Mouse (Mus musculus) lung, embryonic 16.5 days (tissue): ENCODE measurements at regions not wholly inside any gene's neighbourhood (a gene's known extent, or its start where the extent isn't known, plus 50 kb on each side); places are given as distances from the start of the nearest gene placed in this dataset.

ENCODE experiments used
- ATAC-seq: fragments of 200-750 bp; cut with Nextera tagmentation; 2 replicates; pipeline ENCODE4 v1.8.0; 2017; ENCODE audit warnings: low read depth, mild to moderate bottlenecking, moderate library complexity
- H3K27ac ChIP-seq: fragments of 300-500 bp; sonication (generic); 2 replicates; pipeline ENCODE4 v1.5.1; 2014; ENCODE audit warnings: mild to moderate bottlenecking, control low read depth, low read length
- H3K27me3 ChIP-seq: fragments of 300-500 bp; sonication (generic); 2 replicates; pipeline ENCODE4 v1.6.1; 2014; ENCODE audit warnings: low read depth, low read length, mixed read lengths; ENCODE audit not compliant: control insufficient read depth, insufficient read depth
- H3K36me3 ChIP-seq: fragments of 300-500 bp; sonication (generic); 2 replicates; pipeline ENCODE4 v1.6.1; 2014; ENCODE audit warnings: low read length; ENCODE audit not compliant: control insufficient read depth, insufficient read depth
- H3K4me1 ChIP-seq: fragments of 300-500 bp; sonication (generic); replicated peaks from 2 replicates; pipeline ENCODE4 v1.6.1; 2014; ENCODE audit warnings: low read length, mixed read lengths; ENCODE audit not compliant: control insufficient read depth, insufficient read depth
- H3K4me2 ChIP-seq: fragments of 300-500 bp; sonication (generic); 2 replicates; pipeline ENCODE4 v1.6.1; 2014; ENCODE audit warnings: low read depth, low read length, control low read depth
- H3K4me3 ChIP-seq: fragments of 300-500 bp; sonication (generic); 2 replicates; pipeline ENCODE4 v1.5.1; 2014; ENCODE audit warnings: mild to moderate bottlenecking, low read length, control low read depth
- H3K9ac ChIP-seq: fragments of 300-500 bp; sonication (generic); 2 replicates; pipeline ENCODE4 v1.6.1; 2014; ENCODE audit warnings: low read length, control low read depth
- H3K9me3 ChIP-seq: fragments of 300-500 bp; sonication (generic); 2 replicates; pipeline ENCODE4 v1.6.1; 2016; ENCODE audit warnings: low read length; ENCODE audit not compliant: control insufficient read depth
- WGBS: fragments of 180-500 bp; shearing (Covaris S2); extraction: QIAGEN DNeasy Blood & Tissue Kit; methylation state at CpG from one replicate; pipeline ENCODE4 v1.1.7; 2014; 5-methylcytosine and 5-hydroxymethylcytosine counted together

DNA sequence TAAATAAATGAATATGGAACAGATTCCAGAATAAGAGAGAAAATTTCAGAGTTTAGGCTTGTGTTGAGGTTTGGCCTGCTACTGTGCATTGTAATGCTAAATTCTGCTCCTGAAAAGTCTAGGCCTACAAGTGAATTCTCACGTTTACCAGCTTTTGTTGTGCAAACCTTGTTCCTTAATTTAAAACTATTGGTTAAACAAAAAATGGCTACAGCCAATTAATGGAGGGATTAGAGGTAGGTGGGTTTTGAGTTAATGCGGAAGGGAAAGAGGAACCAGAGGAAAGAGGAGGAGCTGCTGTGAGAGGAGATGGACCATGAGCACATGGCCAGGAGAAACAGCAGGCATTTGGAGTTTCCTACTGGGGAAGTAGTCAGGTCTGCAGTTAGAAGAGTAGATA, 79.1 kb upstream of the Tle4 start:
- Histone ChIP-seq H3K9ac (no peak overlapping the region), H3K27ac (no peak overlapping the region), H3K36me3 (no peaks in the 10 kb centered on the region), H3K4me2 (no peak overlapping the region), H3K27me3 (no peaks in the 10 kb centered on the region), H3K9me3 (no peaks in the 10 kb centered on the region), H3K4me3 (no peak overlapping the region), H3K4me1 (no peaks in the 10 kb centered on the region)
- ATAC-seq: no peak
- WGBS: 81% methylated on average over 2 of the region's 2 CpGs

DNA sequence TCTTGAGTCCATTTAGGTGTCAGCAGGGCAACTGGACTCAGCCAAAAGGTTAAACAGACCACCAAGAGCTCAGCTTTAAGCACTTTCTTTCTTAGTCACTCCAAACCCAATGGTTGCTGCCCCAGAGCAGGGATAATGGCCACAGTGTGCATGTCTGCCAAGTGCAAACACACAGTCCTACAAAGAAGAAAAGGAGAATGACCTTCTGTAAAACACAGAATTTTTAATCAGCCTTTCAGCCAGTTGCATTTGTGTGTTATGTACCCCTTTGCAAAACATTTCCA, 72.9 kb upstream of the Tle4 start:
- ATAC-seq: peak; percentile 26; the same call in 1 of the 2 replicates
- H3K4me1 ChIP-seq: peaks cover 8% of the 10 kb centered on the region; the same call in 1 of the 2 replicates
- H3K36me3 ChIP-seq: no peaks in the 10 kb centered on the region
- H3K9ac ChIP-seq: no peak overlapping the region
- no peak overlapping the region for H3K4me3 ChIP-seq
- H3K27me3 ChIP-seq: no peaks in the 10 kb centered on the region
- no peak overlapping the region; the same call in 1 of the 2 replicates for H3K27ac ChIP-seq
- no peaks in the 10 kb centered on the region for H3K9me3 ChIP-seq
- peak overlapping the region; percentile 39; the same call in 1 of the 2 replicates for H3K4me2 ChIP-seq

DNA sequence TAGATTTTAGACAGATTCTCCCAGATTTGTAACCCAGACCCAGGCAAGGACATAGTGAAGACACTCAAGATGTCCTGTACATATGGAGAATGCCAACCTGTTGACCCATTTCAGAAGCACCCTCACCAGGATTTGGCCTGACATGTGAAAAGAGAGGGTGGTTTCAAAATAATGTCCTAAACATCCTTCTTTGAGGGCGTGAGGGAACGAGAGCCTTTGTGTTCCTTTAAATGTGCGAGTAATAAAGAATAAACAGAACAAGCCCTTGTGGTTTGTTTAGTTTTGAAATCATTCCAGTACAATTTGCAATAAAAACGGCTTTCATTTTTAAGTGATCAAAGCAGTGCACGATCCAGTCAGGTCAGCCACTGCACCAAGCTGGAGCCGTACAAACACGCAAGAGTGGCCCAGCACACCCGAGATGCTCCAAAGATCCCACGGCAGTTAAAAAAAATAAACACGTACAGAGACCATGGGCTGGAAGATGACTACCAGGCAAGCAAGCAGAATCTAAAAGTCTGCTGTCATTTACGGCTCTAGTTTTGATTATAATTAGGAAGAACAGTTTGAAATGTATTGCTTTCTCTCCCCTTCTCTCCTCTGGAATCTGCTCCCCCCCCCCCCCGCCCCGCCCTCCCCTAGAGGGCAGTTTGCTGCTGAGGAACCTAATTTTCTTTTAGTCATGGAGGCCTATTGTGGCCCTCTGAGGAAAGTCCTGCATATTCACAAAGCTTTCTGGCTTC, 72.4 kb upstream of the Tle4 start:
- Histone ChIP-seq H3K4me1 (peaks cover 8% of the 10 kb centered on the region; the same call in 1 of the 2 replicates), H3K27me3 (no peaks in the 10 kb centered on the region), H3K9me3 (no peaks in the 10 kb centered on the region), H3K9ac (no peak overlapping the region), H3K4me2 (peak overlapping the region; percentile 39), H3K27ac (no peak overlapping the region; the same call in 1 of the 2 replicates), H3K36me3 (no peaks in the 10 kb centered on the region), H3K4me3 (peak overlapping the region; percentile 18; the same call in 1 of the 2 replicates)
- peak; percentile 60; the same call in 1 of the 2 replicates for ATAC-seq
- WGBS: 18% methylated on average over 12 of the region's 13 CpGs

DNA sequence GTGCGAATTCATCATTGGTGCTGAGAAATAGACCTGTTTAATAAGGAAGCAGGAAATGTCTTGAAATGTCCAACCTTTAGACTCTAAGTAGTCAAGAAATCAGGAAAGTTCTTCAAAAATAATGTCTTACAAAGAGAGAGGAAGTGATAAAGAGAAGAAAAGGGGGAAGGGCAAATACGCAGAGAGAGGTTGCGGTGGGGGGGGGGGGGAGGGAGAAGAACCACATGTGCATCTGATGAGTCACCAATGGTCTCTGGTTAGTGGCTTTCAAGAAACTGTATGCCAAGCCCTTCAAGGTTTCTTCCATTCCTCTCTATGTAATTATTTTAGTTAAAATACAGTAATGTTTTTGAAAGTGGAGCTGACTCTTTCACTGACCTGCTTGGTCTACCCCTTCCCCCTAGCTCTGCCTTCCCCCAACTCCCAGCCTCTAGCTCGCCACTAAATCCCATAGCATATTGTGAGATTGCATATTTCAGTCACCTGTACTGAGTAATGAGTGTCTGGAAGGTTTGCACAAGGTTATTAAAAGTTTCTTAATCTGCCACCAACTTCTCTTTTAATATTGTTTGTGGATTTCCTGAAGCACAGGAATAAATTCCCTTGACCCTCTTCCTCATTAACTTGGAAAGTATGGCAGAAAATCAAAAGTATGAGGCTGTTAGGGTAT, 70.8 kb upstream of the Tle4 start:
- Histone ChIP-seq H3K4me2 (no peak overlapping the region), H3K4me3 (no peak overlapping the region), H3K36me3 (no peaks in the 10 kb centered on the region), H3K9me3 (no peaks in the 10 kb centered on the region), H3K27ac (no peak overlapping the region), H3K9ac (no peak overlapping the region), H3K27me3 (no peaks in the 10 kb centered on the region), H3K4me1 (peaks cover 8% of the 10 kb centered on the region; the same call in 1 of the 2 replicates)
- ATAC-seq: no peak
- 84% methylated on average over 4 of the region's 4 CpGs for WGBS

DNA sequence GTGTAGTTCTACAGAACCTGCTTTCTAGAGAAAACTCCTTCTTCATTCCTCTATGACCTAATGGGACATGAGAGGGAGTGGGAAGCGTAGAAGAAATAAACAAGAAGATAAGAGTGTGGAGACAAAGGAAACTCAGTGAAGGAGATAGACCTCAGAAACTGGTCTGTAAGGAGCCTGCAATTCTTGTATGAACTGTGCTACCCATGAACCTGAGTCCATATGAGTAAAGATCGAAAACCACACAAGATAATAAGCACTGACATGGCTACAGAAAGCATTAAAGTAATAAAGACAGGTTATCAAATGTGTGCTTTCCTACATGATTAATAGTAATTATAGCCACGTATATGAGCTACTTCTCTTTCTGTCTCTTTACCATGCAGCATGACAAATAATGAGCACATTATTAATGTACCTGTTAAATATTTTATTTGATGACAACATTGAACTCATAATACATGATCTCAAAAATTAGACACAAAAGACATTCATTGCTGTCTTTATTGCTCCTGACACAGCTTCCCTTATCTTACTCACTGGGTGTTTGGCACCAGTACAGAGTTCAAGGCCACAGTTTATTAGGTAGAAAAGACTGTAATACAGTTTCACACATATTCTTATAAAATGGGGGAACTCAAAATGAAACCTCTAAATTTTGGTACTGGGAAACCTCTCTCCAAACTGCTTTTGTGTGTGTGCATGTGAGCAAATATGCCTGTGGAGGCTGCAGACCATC, 67.0 kb upstream of the Tle4 start:
- WGBS: 83% methylated on average over 3 of the region's 3 CpGs
- ATAC-seq: no peak
- Histone ChIP-seq H3K9me3 (no peaks in the 10 kb centered on the region), H3K36me3 (no peaks in the 10 kb centered on the region), H3K9ac (no peak overlapping the region), H3K27ac (no peak overlapping the region), H3K27me3 (no peaks in the 10 kb centered on the region), H3K4me3 (no peak overlapping the region), H3K4me1 (no peaks in the 10 kb centered on the region), H3K4me2 (no peak overlapping the region)

DNA sequence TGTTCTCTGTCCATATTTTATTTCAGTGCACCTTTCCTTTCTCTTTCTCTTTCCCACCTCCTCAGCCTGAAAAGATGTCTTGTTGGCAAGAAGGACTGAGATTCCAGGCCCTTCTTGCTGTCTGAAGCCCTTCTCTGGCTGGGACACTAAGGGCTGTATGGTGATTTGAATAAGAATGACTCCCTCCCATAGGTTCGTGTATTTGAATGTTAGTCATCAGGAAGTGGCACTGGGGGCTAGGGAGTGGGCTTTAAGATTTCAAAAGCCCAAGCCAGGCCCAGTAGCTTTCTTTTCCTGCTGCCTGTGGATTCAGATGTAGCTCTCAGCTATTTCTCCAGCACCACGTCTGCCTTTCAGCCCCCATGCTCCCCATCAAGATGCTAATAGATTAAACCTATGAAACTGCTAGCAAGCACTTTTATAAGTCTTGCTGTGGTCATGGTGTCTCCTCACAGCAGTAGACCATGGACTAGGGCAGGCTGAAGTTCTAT, 66.3 kb upstream of the Tle4 start:
- Histone ChIP-seq H3K4me2 (no peak overlapping the region), H3K4me1 (no peaks in the 10 kb centered on the region), H3K9ac (no peak overlapping the region), H3K27ac (no peak overlapping the region), H3K36me3 (no peaks in the 10 kb centered on the region), H3K9me3 (no peaks in the 10 kb centered on the region), H3K27me3 (no peaks in the 10 kb centered on the region), H3K4me3 (no peak overlapping the region)
- no peak for ATAC-seq
- 55% methylated on average over 2 of the region's 2 CpGs for WGBS

DNA sequence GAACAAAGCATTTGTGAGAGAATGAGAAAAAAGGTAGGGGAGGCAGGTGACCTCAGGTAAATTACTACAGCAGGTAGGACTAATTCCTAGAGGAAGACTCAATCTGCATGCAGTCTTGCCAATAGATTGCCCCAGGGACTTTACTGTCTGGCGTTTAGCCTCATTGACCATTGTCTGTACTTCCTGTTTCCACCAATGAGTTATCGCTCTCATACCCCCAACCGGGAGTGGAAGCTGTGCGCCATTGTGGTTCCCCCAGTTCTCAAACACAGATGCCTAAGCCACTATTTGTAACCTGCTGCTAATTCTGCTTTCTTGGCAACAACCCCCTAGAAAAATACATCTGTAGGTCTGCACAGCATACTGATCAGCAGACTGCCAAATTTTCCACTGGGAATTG, 65.5 kb upstream of the Tle4 start:
- H3K4me3 ChIP-seq: no peak overlapping the region
- 80% methylated on average over 4 of the region's 4 CpGs for WGBS
- H3K27me3 ChIP-seq: no peaks in the 10 kb centered on the region
- no peaks in the 10 kb centered on the region for H3K36me3 ChIP-seq
- no peaks in the 10 kb centered on the region for H3K9me3 ChIP-seq
- H3K9ac ChIP-seq: no peak overlapping the region
- no peak overlapping the region for H3K4me2 ChIP-seq
- H3K4me1 ChIP-seq: no peaks in the 10 kb centered on the region
- no peak for ATAC-seq
- no peak overlapping the region for H3K27ac ChIP-seq

DNA sequence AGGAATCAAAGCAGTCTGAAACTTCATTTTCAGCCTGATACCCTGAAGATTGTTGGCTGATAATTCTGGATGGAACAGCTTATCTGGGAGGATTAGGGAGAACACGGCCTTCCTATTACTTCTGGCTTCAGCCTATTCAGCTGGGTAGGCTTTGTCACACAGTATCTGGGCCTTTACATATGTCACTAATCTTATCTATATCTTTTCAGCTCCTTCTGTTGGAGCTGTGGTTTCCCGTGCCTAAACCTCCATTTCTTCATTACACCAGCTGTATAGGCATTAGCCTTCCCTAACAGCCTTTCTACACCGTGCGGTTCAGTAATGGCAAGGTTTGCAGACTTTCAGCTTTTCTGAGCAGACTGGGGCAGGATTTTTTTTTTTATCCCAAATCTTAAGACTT, 61.9 kb upstream of the Tle4 start:
- H3K4me2 ChIP-seq: no peak overlapping the region
- no peaks in the 10 kb centered on the region; the same call in 1 of the 2 replicates for H3K27me3 ChIP-seq
- no peaks in the 10 kb centered on the region for H3K9me3 ChIP-seq
- 77% methylated on average over 4 of the region's 4 CpGs for WGBS
- no peak overlapping the region for H3K4me3 ChIP-seq
- no peak for ATAC-seq
- no peaks in the 10 kb centered on the region for H3K36me3 ChIP-seq
- H3K4me1 ChIP-seq: no peaks in the 10 kb centered on the region
- H3K9ac ChIP-seq: no peak overlapping the region
- no peak overlapping the region for H3K27ac ChIP-seq

DNA sequence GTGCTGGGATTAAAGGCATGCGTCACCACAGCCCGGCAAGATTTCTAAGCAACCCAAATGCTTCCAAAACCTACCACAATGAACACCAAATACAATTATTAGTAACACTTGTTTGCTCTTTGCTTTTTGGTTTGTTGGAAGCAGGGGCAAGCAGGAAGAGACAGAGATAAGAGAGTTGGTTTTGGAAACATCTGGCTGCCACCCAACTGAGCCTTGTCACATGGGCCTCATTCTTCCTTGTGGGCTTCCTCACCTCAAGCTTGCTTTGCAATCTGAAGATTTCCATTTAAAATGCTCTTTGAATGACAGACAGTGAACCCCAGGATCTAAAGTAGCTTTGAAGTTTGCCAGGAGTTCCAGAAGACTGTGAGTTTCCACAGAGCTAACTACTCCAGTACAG, 60.6 kb upstream of the Tle4 start:
- Histone ChIP-seq H3K4me3 (no peak overlapping the region), H3K9ac (no peak overlapping the region), H3K9me3 (no peaks in the 10 kb centered on the region), H3K36me3 (no peaks in the 10 kb centered on the region), H3K4me2 (no peak overlapping the region), H3K27me3 (no peaks in the 10 kb centered on the region; the same call in 1 of the 2 replicates), H3K4me1 (no peaks in the 10 kb centered on the region), H3K27ac (no peak overlapping the region)
- ATAC-seq: no peak
- 90% methylated on average over 2 of the region's 2 CpGs for WGBS
